Mouse (Mus musculus) megakaryocyte, embryonic 14.5 days (primary cell): ENCODE data around the gene Zdhhc23.

ENCODE experiments used
- FLI1 ChIP-seq: IDR thresholded peaks from 2 replicates; pipeline ENCODE4 v1.6.1; 2012; ENCODE audit warnings: low read length, inconsistent platforms, mixed read lengths
- GATA1 ChIP-seq: IDR thresholded peaks from 3 replicates; pipeline ENCODE4 v1.6.1; 2012; ENCODE audit warnings: mixed read lengths, low read length, inconsistent platforms, borderline replicate concordance

- no peak for TF ChIP-seq GATA1
- no peak for TF ChIP-seq FLI1
Observed at GRCm38 (mm10) chr16:44026822-44027221, 47.2 kb upstream of the Zdhhc23 start.
